Mouse (Mus musculus): ENCODE measurements at regions not wholly inside any gene's neighbourhood (a gene's known extent, or its start where the extent isn't known, plus 50 kb on each side); places are given as distances from the start of the nearest gene placed in this dataset.
A peak's percentile ranks its signal among the peaks of the same experiment; 100 is the strongest.
"Not testable (repeated sequence)": the region's sequence is repeated elsewhere in the genome, so short reads cannot be mapped to it uniquely, and the experiment has no call there.

GRCm38 (mm10) chr2:92664939-92665338, 65.4 kb downstream of the Chst1 start:
- no peak for DNase-seq (ENCODE audit: low read depth)

GRCm38 (mm10) chr2:92667192-92667591, 67.7 kb downstream of the Chst1 start:
- peak; percentile 78 for DNase-seq (ENCODE audit: low read depth)

- DNase-seq (ENCODE audit: low read depth) = no peak
Measured at GRCm38 (mm10) chr2:92667756-92668155, 68.2 kb downstream of the Chst1 start.

GRCm38 (mm10) chr2:92669431-92670081, 70.0 kb downstream of the Chst1 start:
- DNase-seq (ENCODE audit: low read depth) = not testable (repeated sequence)

- peak; percentile 64 for DNase-seq (ENCODE audit: low read depth)
Measured at GRCm38 (mm10) chr2:92671586-92671985, 72.1 kb downstream of the Chst1 start.

- no peak for DNase-seq (ENCODE audit: low read depth)
Measured at GRCm38 (mm10) chr2:92672106-92672505, 72.6 kb downstream of the Chst1 start.

GRCm38 (mm10) chr2:92673064-92673813, 73.7 kb downstream of the Chst1 start:
- DNase-seq (ENCODE audit: low read depth) = no peak

- DNase-seq (ENCODE audit: low read depth) = no peak
Measured at GRCm38 (mm10) chr2:92673931-92674330, 74.4 kb downstream of the Chst1 start.

- no peak for DNase-seq (ENCODE audit: low read depth)
Measured at GRCm38 (mm10) chr2:92675247-92675646, 75.7 kb downstream of the Chst1 start.

GRCm38 (mm10) chr2:92678276-92678930, 78.9 kb downstream of the Chst1 start:
- DNase-seq (ENCODE audit: low read depth) = no peak

- DNase-seq (ENCODE audit: low read depth) = no peak
Measured at GRCm38 (mm10) chr2:92678999-92679704, 79.6 kb downstream of the Chst1 start.

GRCm38 (mm10) chr2:92682256-92682655, 82.7 kb downstream of the Chst1 start:
- DNase-seq (ENCODE audit: low read depth) = no peak

- DNase-seq (ENCODE audit: low read depth) = no peak
Measured at GRCm38 (mm10) chr2:92687702-92688101, 88.2 kb downstream of the Chst1 start.

GRCm38 (mm10) chr2:92689203-92689602, 89.7 kb downstream of the Chst1 start:
- DNase-seq (ENCODE audit: low read depth) = no peak

GRCm38 (mm10) chr2:92690304-92690703, 90.8 kb downstream of the Chst1 start:
- DNase-seq (ENCODE audit: low read depth) = no peak

- no peak for DNase-seq (ENCODE audit: low read depth)
Measured at GRCm38 (mm10) chr2:92691438-92691837, 91.9 kb downstream of the Chst1 start.

- peak; percentile 8 for DNase-seq (ENCODE audit: low read depth)
Measured at GRCm38 (mm10) chr2:92692623-92693022, 93.1 kb downstream of the Chst1 start.

- no peak for DNase-seq (ENCODE audit: low read depth)
Measured at GRCm38 (mm10) chr2:92693024-92693423, 93.5 kb downstream of the Chst1 start.

- DNase-seq (ENCODE audit: low read depth) = no peak
Measured at GRCm38 (mm10) chr2:92694797-92695196, 95.3 kb downstream of the Chst1 start.

- DNase-seq (ENCODE audit: low read depth) = no peak
Measured at GRCm38 (mm10) chr2:92695869-92696268, 96.4 kb downstream of the Chst1 start.

- DNase-seq (ENCODE audit: low read depth) = no peak
Measured at GRCm38 (mm10) chr2:92697721-92698120, 98.2 kb downstream of the Chst1 start.

GRCm38 (mm10) chr2:92699360-92699759, 99.9 kb downstream of the Chst1 start:
- DNase-seq (ENCODE audit: low read depth) = no peak

Data from 416B (cell line).